Mouse (Mus musculus) liver, adult 2 months (tissue): ENCODE measurements around the gene Ccdc134. TPM values are rescaled to one million over a fixed set of nuclear protein-coding genes. Genes with fewer than 3 reads are reported as not detected.

Experiments used
- DNase-seq: peaks from one replicate; pipeline ENCODE4 v3.0.0-alpha.2; 2011; ENCODE audit warnings: low read depth, low spot score; ENCODE audit errors: extremely low read depth
- H3K27ac ChIP-seq: fragments of 200-500 bp; replicated peaks from 2 replicates; pipeline ENCODE4 v1.5.1; 2012; ENCODE audit warnings: low read depth, mild to moderate bottlenecking, control low read depth, inconsistent platforms, low read length; ENCODE audit not compliant: insufficient read depth
- H3K27me3 ChIP-seq: fragments of 200-500 bp; 2 replicates; pipeline ENCODE4 v1.6.1; 2012; ENCODE audit warnings: mild to moderate bottlenecking, moderate library complexity, low read length, inconsistent platforms; ENCODE audit not compliant: control insufficient read depth, insufficient read depth
- H3K36me3 ChIP-seq: fragments of 200-500 bp; 2 replicates; pipeline ENCODE4 v1.6.1; 2012; ENCODE audit warnings: low read length, inconsistent platforms; ENCODE audit not compliant: control insufficient read depth, insufficient read depth
- H3K4me1 ChIP-seq: fragments of 200-500 bp; 2 replicates; pipeline ENCODE4 v1.6.1; 2011; ENCODE audit warnings: low read length; ENCODE audit not compliant: control insufficient read depth, insufficient read depth
- H3K4me3 ChIP-seq: fragments of 200-500 bp; 2 replicates; pipeline ENCODE4 v1.5.1; 2011; ENCODE audit warnings: low read depth, mild to moderate bottlenecking, control low read depth, low read length, moderate library complexity; ENCODE audit not compliant: insufficient read depth
- H3K79me2 ChIP-seq: fragments of 200-500 bp; 2 replicates; pipeline ENCODE4 v1.6.1; 2012; ENCODE audit warnings: inconsistent platforms, mild to moderate bottlenecking, low read length, moderate library complexity; ENCODE audit not compliant: control insufficient read depth, insufficient read depth
- H3K9ac ChIP-seq: fragments of 200-500 bp; 2 replicates; pipeline ENCODE4 v1.6.1; 2012; ENCODE audit warnings: low read depth, mild to moderate bottlenecking, control low read depth, inconsistent platforms, low read length
- CTCF ChIP-seq: fragments of 200-500 bp; IDR thresholded peaks from 2 replicates; pipeline ENCODE4 v1.5.1; 2011; ENCODE audit warnings: low read depth, low read length, control low read depth
- POLR2A ChIP-seq: fragments of 200-500 bp; IDR thresholded peaks from 2 replicates; pipeline ENCODE4 v1.6.1; 2011; ENCODE audit warnings: low read length, control low read depth; ENCODE audit not compliant: insufficient read depth; ENCODE audit errors: extremely low read depth
- WGBS: fragments of 180-500 bp; shearing (Covaris S2); methylation state at CpG from one replicate; pipeline ENCODE4 v1.1.7; 2018; 5-methylcytosine and 5-hydroxymethylcytosine counted together
- polyA plus RNA-seq: library from polyadenylated mRNA; depleted of rRNA; stranded (reverse); fragments of >200 nt; gene quantifications from 2 replicates; pipeline ENCODE4 v1.2.3, GENCODE M21; 2012; rRNA removed
- total RNA-seq: library from RNA; depleted of rRNA; stranded (reverse); fragments of >200 nt; gene quantifications from 2 replicates; pipeline ENCODE4 v1.2.3, GENCODE M21; 2014; rRNA removed

Ccdc134 gene
- total and polyA plus RNA-seq, 2 experiments, result 1.8 to 8.2 TPM

DNA sequence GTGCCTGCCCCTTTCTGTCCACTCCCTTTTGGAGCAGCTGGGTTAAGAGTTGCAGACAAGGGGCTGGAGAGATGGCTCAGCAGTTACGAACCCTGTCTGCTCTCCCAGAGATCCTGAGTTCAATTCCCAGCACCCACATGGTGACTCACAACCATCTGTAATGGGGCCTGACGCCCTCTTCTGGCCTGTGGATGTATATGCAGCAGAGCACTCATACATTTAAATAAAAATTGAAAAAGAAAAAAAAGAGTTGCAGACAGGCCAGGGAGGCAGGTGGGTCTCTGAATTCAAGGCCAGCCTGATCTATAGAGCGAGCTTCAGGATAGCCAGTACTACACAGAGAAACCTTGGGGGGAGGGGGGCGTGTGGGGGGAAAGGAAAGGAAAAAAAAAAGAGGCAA lies 59.7 kb downstream of the Ccdc134 start:
- 92% methylated on average over 4 of the region's 4 CpGs for WGBS
- H3K4me1 ChIP-seq, result peaks cover 17% of the 10 kb centered on the region
- no peak overlapping the region for H3K9ac ChIP-seq
- TF ChIP-seq POLR2A (no peak), CTCF (0 out of 2 replicates have a peak, but pooled peaks have one; percentile 2)
- no peaks in the 10 kb centered on the region for H3K27me3 ChIP-seq
- peaks cover 13% of the 10 kb centered on the region for H3K36me3 ChIP-seq
- H3K27ac ChIP-seq, result no peak overlapping the region
- no peak overlapping the region for H3K4me3 ChIP-seq
- DNase-seq, result no peak
- 0 out of 2 replicates have a peak, but pooled peaks cover 3% of the 10 kb centered on the region for H3K79me2 ChIP-seq

- Histone ChIP-seq H3K79me2 (0 out of 2 replicates have a peak, but pooled peaks cover 3% of the 10 kb centered on the region), H3K4me1 (peaks cover 16% of the 10 kb centered on the region), H3K9ac (no peak overlapping the region), H3K4me3 (no peak overlapping the region), H3K36me3 (peaks cover 16% of the 10 kb centered on the region), H3K27me3 (no peaks in the 10 kb centered on the region), H3K27ac (no peak overlapping the region)
- 95% methylated on average over 1 of the region's 1 CpGs for WGBS
- no peak for DNase-seq
- TF ChIP-seq CTCF (no peak), POLR2A (no peak)
Observed at GRCm38 (mm10) chr15:82187924-82188323, 60.2 kb downstream of the Ccdc134 start.

GRCm38 (mm10) chr15:82188481-82189240 lies 60.9 kb downstream of the Ccdc134 start:
- Histone ChIP-seq H3K27me3 (no peaks in the 10 kb centered on the region), H3K4me3 (no peak overlapping the region), H3K79me2 (0 out of 2 replicates have a peak, but pooled peaks cover 3% of the 10 kb centered on the region), H3K36me3 (peaks cover 16% of the 10 kb centered on the region), H3K9ac (no peak overlapping the region), H3K4me1 (peaks cover 12% of the 10 kb centered on the region), H3K27ac (no peak overlapping the region)
- no peak for TF ChIP-seq POLR2A
- no peak for TF ChIP-seq CTCF
- peak; percentile 82 for DNase-seq
- 46% methylated on average over 10 of the region's 10 CpGs for WGBS

Other genes with a start within 250 kb of the Ccdc134 start
- 6.4 and 7.3 TPM in 2 replicates for gene Polr3h, start 201.7 kb upstream of the Ccdc134 start, total RNA-seq
- 6.8 and 8.3 TPM in 2 replicates for gene Polr3h, start 201.7 kb upstream of the Ccdc134 start, polyA plus RNA-seq
- gene Csdc2, start 191.2 kb upstream of the Ccdc134 start, total RNA-seq, result 0.09 and 0.13 TPM in 2 replicates
- gene Csdc2, start 191.2 kb upstream of the Ccdc134 start, polyA plus RNA-seq, result 0.35 and 0.80 TPM in 2 replicates
- 3.6 and 3.7 TPM in 2 replicates for gene Pmm1, start 167.0 kb upstream of the Ccdc134 start, total RNA-seq
- 4.9 and 6.8 TPM in 2 replicates for gene Pmm1, start 167.0 kb upstream of the Ccdc134 start, polyA plus RNA-seq
- gene 1700029P11Rik, start 147.4 kb upstream of the Ccdc134 start, total RNA-seq, result not detected in 2 replicates
- not detected in 2 replicates for gene 1700029P11Rik, start 147.4 kb upstream of the Ccdc134 start, polyA plus RNA-seq
- 18.2 and 22.8 TPM in 2 replicates for gene Xrcc6, start 140.1 kb upstream of the Ccdc134 start, total RNA-seq
- 8.5 and 8.9 TPM in 2 replicates for gene Xrcc6, start 140.1 kb upstream of the Ccdc134 start, polyA plus RNA-seq
- gene Desi1, start 94.1 kb upstream of the Ccdc134 start, total RNA-seq, result 6.6 and 10.1 TPM in 2 replicates
- gene Desi1, start 94.1 kb upstream of the Ccdc134 start, polyA plus RNA-seq, result 28.7 and 31.1 TPM in 2 replicates
- gene Snu13, start 80.3 kb upstream of the Ccdc134 start, total RNA-seq, result 23.3 and 26.2 TPM in 2 replicates
- gene Snu13, start 80.3 kb upstream of the Ccdc134 start, polyA plus RNA-seq, result 23.1 and 25.4 TPM in 2 replicates
- gene 4930407I10Rik, start 68.8 kb upstream of the Ccdc134 start, total RNA-seq, result not detected in 2 replicates
- not detected in 2 replicates for gene 4930407I10Rik, start 68.8 kb upstream of the Ccdc134 start, polyA plus RNA-seq
- gene Mei1, start 57.9 kb upstream of the Ccdc134 start, total RNA-seq, result not detected in 2 replicates
- gene Mei1, start 57.9 kb upstream of the Ccdc134 start, polyA plus RNA-seq, result not detected in 2 replicates
- 16.5 and 25.0 TPM in 2 replicates for gene Srebf2, start 19.3 kb downstream of the Ccdc134 start, total RNA-seq
- 66.3 and 71.2 TPM in 2 replicates for gene Srebf2, start 19.3 kb downstream of the Ccdc134 start, polyA plus RNA-seq
- gene Shisa8, start 84.9 kb downstream of the Ccdc134 start, total RNA-seq, result 0.09 and 0.47 TPM in 2 replicates
- 0.07 and 0.77 TPM in 2 replicates for gene Shisa8, start 84.9 kb downstream of the Ccdc134 start, polyA plus RNA-seq
- gene Tnfrsf13c, start 96.4 kb downstream of the Ccdc134 start, total RNA-seq, result 0.28 and 0.54 TPM in 2 replicates
- 0.17 and 0.34 TPM in 2 replicates for gene Tnfrsf13c, start 96.4 kb downstream of the Ccdc134 start, polyA plus RNA-seq
- gene Cenpm, start 116.8 kb downstream of the Ccdc134 start, total RNA-seq, result 3.0 and 3.7 TPM in 2 replicates
- gene Cenpm, start 116.8 kb downstream of the Ccdc134 start, polyA plus RNA-seq, result 11.5 and 17.4 TPM in 2 replicates
- gene 1500009C09Rik, start 124.5 kb downstream of the Ccdc134 start, total RNA-seq, result 0.18 TPM in 1 of 2 replicates, not detected in the other
- not detected in 2 replicates for gene 1500009C09Rik, start 124.5 kb downstream of the Ccdc134 start, polyA plus RNA-seq
- gene Sept3, start 147.0 kb downstream of the Ccdc134 start, total RNA-seq, result 0.09 and 0.13 TPM in 2 replicates
- gene Sept3, start 147.0 kb downstream of the Ccdc134 start, polyA plus RNA-seq, result 0.04 and 0.16 TPM in 2 replicates
- gene Wbp2nl, start 171.0 kb downstream of the Ccdc134 start, total RNA-seq, result not detected in 2 replicates
- not detected in 2 replicates for gene Wbp2nl, start 171.0 kb downstream of the Ccdc134 start, polyA plus RNA-seq
- gene Naga, start 211.0 kb downstream of the Ccdc134 start, total RNA-seq, result 29.6 and 30.1 TPM in 2 replicates
- gene Naga, start 211.0 kb downstream of the Ccdc134 start, polyA plus RNA-seq, result 61.9 and 67.0 TPM in 2 replicates
- 0.09 and 0.54 TPM in 2 replicates for gene Pheta2, start 211.0 kb downstream of the Ccdc134 start, total RNA-seq
- gene Pheta2, start 211.0 kb downstream of the Ccdc134 start, polyA plus RNA-seq, result 0.10 and 0.19 TPM in 2 replicates
- gene Smdt1, start 211.0 kb downstream of the Ccdc134 start, total RNA-seq, result 137 and 141 TPM in 2 replicates
- 165 and 186 TPM in 2 replicates for gene Smdt1, start 211.0 kb downstream of the Ccdc134 start, polyA plus RNA-seq
- gene Ndufa6, start 226.4 kb downstream of the Ccdc134 start, total RNA-seq, result 931 and 1,175 TPM in 2 replicates
- gene Ndufa6, start 226.4 kb downstream of the Ccdc134 start, polyA plus RNA-seq, result 441 and 456 TPM in 2 replicates